Mouse (Mus musculus) lung, postnatal 0 days (tissue): ENCODE results near the gene Synpo2l. TPM values are rescaled to one million over a fixed set of nuclear protein-coding genes. Genes with fewer than 3 reads are reported as not detected.

Source experiments
- ATAC-seq: fragments of 200-750 bp; cut with Nextera tagmentation; 2 replicates; pipeline ENCODE4 v1.8.0; 2017; ENCODE audit warnings: moderate library complexity
- DNase-seq: peaks from one replicate; pipeline ENCODE4 v3.0.0-alpha.2; 2016; ENCODE audit warnings: low spot score
- H3K27ac ChIP-seq: fragments of 300-500 bp; sonication (generic); 2 replicates; pipeline ENCODE4 v1.5.1; 2014; ENCODE audit warnings: antibody characterized with exemption, mild to moderate bottlenecking, low read length, mixed read lengths
- H3K27me3 ChIP-seq: fragments of 300-500 bp; sonication (generic); replicated peaks from 2 replicates; pipeline ENCODE4 v1.6.1; 2014; ENCODE audit warnings: low read length, mixed read lengths; ENCODE audit not compliant: insufficient read depth
- H3K36me3 ChIP-seq: fragments of 300-500 bp; sonication (generic); 2 replicates; pipeline ENCODE4 v1.6.1; 2014; ENCODE audit warnings: low read length, mixed read lengths; ENCODE audit not compliant: insufficient read depth
- H3K4me1 ChIP-seq: fragments of 300-500 bp; sonication (generic); 2 replicates; pipeline ENCODE4 v1.6.1; 2014; ENCODE audit warnings: antibody characterized with exemption, low read depth, low read length, mixed read lengths; ENCODE audit not compliant: insufficient read depth
- H3K4me2 ChIP-seq: fragments of 300-500 bp; sonication (generic); replicated peaks from 2 replicates; pipeline ENCODE4 v1.6.1; 2014; ENCODE audit warnings: low read depth, mild to moderate bottlenecking, low read length, moderate library complexity, mixed read lengths
- H3K4me3 ChIP-seq: fragments of 300-500 bp; sonication (generic); 2 replicates; pipeline ENCODE4 v1.5.1; 2014; ENCODE audit warnings: low read depth, low read length
- H3K9ac ChIP-seq: fragments of 300-500 bp; sonication (generic); replicated peaks from 2 replicates; pipeline ENCODE4 v1.6.1; 2014; ENCODE audit warnings: low read depth, mild to moderate bottlenecking
- H3K9me3 ChIP-seq: fragments of 300-500 bp; sonication (generic); 2 replicates; pipeline ENCODE4 v1.6.1; 2016; ENCODE audit warnings: low read length, mixed read lengths
- CTCF ChIP-seq: IDR thresholded peaks from 2 replicates; pipeline ENCODE4 v1.5.1; 2016; ENCODE audit warnings: antibody characterized with exemption, mild to moderate bottlenecking
- EP300 ChIP-seq: IDR thresholded peaks from 2 replicates; pipeline ENCODE4 v1.6.1; 2016; ENCODE audit warnings: antibody characterized with exemption, mild to moderate bottlenecking, control low read depth
- WGBS: fragments of 180-500 bp; shearing (Covaris S2); extraction: QIAGEN DNeasy Blood & Tissue Kit; methylation state at CpG from one replicate; pipeline ENCODE4 v1.1.7; 2014; 5-methylcytosine and 5-hydroxymethylcytosine counted together
- polyA plus RNA-seq: library from polyadenylated mRNA; unstranded; fragments of >200 nt; fragmentation: Nextera tagmentation; extraction: Ambion mirVana; gene quantifications from 2 replicates; pipeline ENCODE4 v1.2.1, GENCODE M21; 2015

The Synpo2l gene
- polyA plus RNA-seq, 1 experiment from 2014 or later, result 0.63 TPM

GRCm38 (mm10) chr14:20655731-20656130 is 12.4 kb downstream of the Synpo2l start:
- Histone ChIP-seq H3K9ac (no peak overlapping the region), H3K27ac (no peak overlapping the region), H3K4me3 (no peak overlapping the region), H3K36me3 (no peaks in the 10 kb centered on the region), H3K4me1 (no peaks in the 10 kb centered on the region; the same call in 1 of the 2 replicates), H3K9me3 (no peaks in the 10 kb centered on the region), H3K4me2 (no peak overlapping the region), H3K27me3 (no peaks in the 10 kb centered on the region)
- ATAC-seq (no peak), DNase-seq (no peak)
- 73% methylated on average over 9 of the region's 9 CpGs for WGBS
- TF ChIP-seq CTCF (no peak), EP300 (no peak)

DNA sequence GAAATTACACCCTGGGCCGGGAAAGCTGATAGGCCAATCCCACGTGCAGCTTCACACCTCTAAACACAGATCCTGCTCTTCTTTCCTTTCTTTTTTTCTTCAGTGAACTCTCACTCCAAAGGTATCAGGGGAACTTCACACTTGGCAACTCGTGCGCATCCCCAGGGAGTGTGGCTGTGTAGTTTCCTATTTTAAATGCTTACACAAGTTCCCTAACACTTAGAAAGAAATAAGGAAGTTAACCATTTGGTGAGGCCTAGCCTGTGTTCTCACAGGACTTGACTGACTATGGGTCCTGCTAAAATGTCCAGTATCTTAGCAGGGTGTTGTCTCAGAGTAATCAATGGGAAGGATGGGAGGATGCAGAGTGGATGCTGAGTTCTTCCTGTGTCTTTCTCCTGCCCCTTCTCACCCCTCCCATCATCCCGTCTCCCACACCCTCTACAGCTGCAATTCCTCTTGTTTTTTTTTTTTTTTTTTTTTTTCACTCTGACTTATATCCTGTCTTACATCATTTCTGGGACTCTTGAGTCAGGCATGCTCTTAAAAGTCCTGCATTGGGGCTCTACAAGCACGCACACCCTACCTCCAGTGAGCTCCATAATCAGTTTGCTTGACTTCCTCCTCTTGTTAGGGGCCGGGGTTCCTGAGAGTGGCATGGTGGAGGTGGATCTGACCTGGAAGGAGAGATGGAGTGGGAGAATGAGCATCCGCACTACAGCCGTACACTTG is 13.3 kb downstream of the Synpo2l start:
- ATAC-seq (peak; percentile 17; the same call in 1 of the 2 replicates), DNase-seq (peak; percentile 26)
- no peaks in the 10 kb centered on the region for H3K27me3 ChIP-seq
- H3K4me2 ChIP-seq, result no peak overlapping the region
- no peak for TF ChIP-seq EP300
- TF ChIP-seq CTCF, result no peak
- H3K9ac ChIP-seq, result no peak overlapping the region
- 58% methylated on average over 9 of the region's 9 CpGs for WGBS
- H3K27ac ChIP-seq, result no peak overlapping the region
- no peaks in the 10 kb centered on the region for H3K9me3 ChIP-seq
- no peak overlapping the region for H3K4me3 ChIP-seq
- no peaks in the 10 kb centered on the region for H3K36me3 ChIP-seq
- no peaks in the 10 kb centered on the region for H3K4me1 ChIP-seq

GRCm38 (mm10) chr14:20651722-20652256 is 16.4 kb downstream of the Synpo2l start:
- H3K36me3 ChIP-seq, result no peaks in the 10 kb centered on the region
- H3K27ac ChIP-seq, result no peak overlapping the region
- no peak for TF ChIP-seq CTCF
- no peak for TF ChIP-seq EP300
- no peak overlapping the region for H3K4me3 ChIP-seq
- H3K4me2 ChIP-seq, result no peak overlapping the region
- ATAC-seq (no peak), DNase-seq (no peak)
- H3K9ac ChIP-seq, result no peak overlapping the region
- no peaks in the 10 kb centered on the region for H3K27me3 ChIP-seq
- no peaks in the 10 kb centered on the region for H3K9me3 ChIP-seq
- no peaks in the 10 kb centered on the region for H3K4me1 ChIP-seq
- WGBS, result 59% methylated on average over 4 of the region's 4 CpGs

DNA sequence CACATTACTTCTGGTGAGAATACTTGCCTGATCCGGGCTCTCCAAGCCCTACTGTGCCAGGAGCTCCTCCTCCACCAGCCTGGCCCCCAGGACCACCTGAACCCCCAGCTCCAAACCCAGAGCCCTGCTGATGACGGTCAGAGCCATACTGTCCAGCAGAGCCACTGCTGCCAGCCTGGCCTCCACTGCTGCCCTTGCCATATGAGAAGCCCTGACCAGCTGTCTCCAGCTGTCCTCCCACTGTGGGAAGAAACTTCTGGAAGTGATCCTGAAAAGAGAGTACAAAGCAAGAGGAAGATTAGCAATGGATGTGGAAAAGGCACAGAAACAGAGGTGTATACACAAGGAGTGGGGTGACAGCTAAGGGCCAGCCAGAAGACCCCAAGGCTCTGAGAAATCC is 17.2 kb downstream of the Synpo2l start:
- Histone ChIP-seq H3K27ac (no peak overlapping the region), H3K36me3 (no peaks in the 10 kb centered on the region), H3K4me1 (no peaks in the 10 kb centered on the region), H3K27me3 (no peaks in the 10 kb centered on the region), H3K4me2 (no peak overlapping the region), H3K9me3 (no peaks in the 10 kb centered on the region), H3K4me3 (no peak overlapping the region), H3K9ac (no peak overlapping the region)
- DNase-seq, result no peak
- ATAC-seq, result 0 out of 2 replicates have a peak, but pooled peaks have one; percentile 26
- 76% methylated on average over 2 of the region's 2 CpGs for WGBS
- TF ChIP-seq EP300 (no peak), CTCF (no peak)

- H3K9ac ChIP-seq, result no peak overlapping the region
- H3K27ac ChIP-seq, result no peak overlapping the region
- no peaks in the 10 kb centered on the region for H3K27me3 ChIP-seq
- no peaks in the 10 kb centered on the region for H3K4me1 ChIP-seq
- no peaks in the 10 kb centered on the region for H3K9me3 ChIP-seq
- no peaks in the 10 kb centered on the region for H3K36me3 ChIP-seq
- no peak overlapping the region for H3K4me2 ChIP-seq
- ATAC-seq (no peak), DNase-seq (no peak)
- TF ChIP-seq CTCF (no peak), EP300 (no peak)
- H3K4me3 ChIP-seq, result no peak overlapping the region
These were observed 21.8 kb downstream of the Synpo2l start for GRCm38 (mm10) chr14:20646381-20646780.

DNA sequence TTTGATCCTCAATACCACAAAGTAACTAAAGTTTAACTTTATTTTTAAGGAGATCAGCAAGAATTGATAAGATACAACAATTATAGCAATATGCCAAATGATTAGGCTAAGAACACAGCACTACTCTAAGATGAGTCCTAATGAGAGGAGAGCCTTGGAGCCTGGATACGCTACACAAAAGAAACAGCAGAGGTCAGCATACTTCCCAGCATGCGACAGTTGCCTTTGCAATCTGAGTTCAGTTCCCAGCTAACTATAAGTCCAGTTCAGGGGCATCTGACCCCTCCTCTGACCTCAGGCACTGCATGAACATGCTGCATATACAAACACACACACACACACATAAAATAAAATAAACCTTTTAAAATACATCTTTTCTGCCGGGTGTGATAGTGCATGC is 22.6 kb downstream of the Synpo2l start:
- 34% methylated on average over 3 of the region's 3 CpGs for WGBS
- TF ChIP-seq CTCF (peak; percentile 38), EP300 (no peak)
- no peak overlapping the region for H3K27ac ChIP-seq
- no peak overlapping the region for H3K4me3 ChIP-seq
- no peaks in the 10 kb centered on the region for H3K4me1 ChIP-seq
- no peak for ATAC-seq
- H3K9ac ChIP-seq, result no peak overlapping the region
- H3K4me2 ChIP-seq, result no peak overlapping the region
- H3K9me3 ChIP-seq, result no peaks in the 10 kb centered on the region
- H3K36me3 ChIP-seq, result no peaks in the 10 kb centered on the region
- no peak for DNase-seq
- no peaks in the 10 kb centered on the region for H3K27me3 ChIP-seq
